Mouse (Mus musculus) hindbrain, embryonic 13.5 days (tissue): Measurements from ENCODE around the gene Tsga10ip. TPM values are rescaled to one million over a fixed set of nuclear protein-coding genes. Genes with fewer than 3 reads are reported as not detected.

Experiments used
- ATAC-seq: fragments of 200-750 bp; cut with Nextera tagmentation; 2 replicates; pipeline ENCODE4 v1.8.0; 2017; ENCODE audit warnings: moderate TSS enrichment; ENCODE audit not compliant: low FRiP score
- H3K27ac ChIP-seq: fragments of 300-500 bp; sonication (generic); 2 replicates; pipeline ENCODE4 v1.5.1; 2015; ENCODE audit warnings: inconsistent platforms, mild to moderate bottlenecking, moderate library complexity
- H3K27me3 ChIP-seq: fragments of 300-500 bp; sonication (generic); 2 replicates; pipeline ENCODE4 v1.6.1; 2015; ENCODE audit warnings: mild to moderate bottlenecking, inconsistent platforms
- H3K36me3 ChIP-seq: fragments of 300-500 bp; sonication (generic); 2 replicates; pipeline ENCODE4 v1.6.1; 2015; ENCODE audit warnings: mild to moderate bottlenecking, inconsistent platforms
- H3K4me1 ChIP-seq: fragments of 300-500 bp; sonication (generic); replicated peaks from 2 replicates; pipeline ENCODE4 v1.6.1; 2015; ENCODE audit warnings: inconsistent platforms
- H3K4me2 ChIP-seq: fragments of 300-500 bp; sonication (generic); 2 replicates; pipeline ENCODE4 v1.6.1; 2015; ENCODE audit warnings: inconsistent platforms, mild to moderate bottlenecking, moderate library complexity
- H3K4me3 ChIP-seq: fragments of 300-500 bp; sonication (generic); 2 replicates; pipeline ENCODE4 v1.5.1; 2015; ENCODE audit warnings: mild to moderate bottlenecking, inconsistent platforms
- H3K9ac ChIP-seq: fragments of 300-500 bp; sonication (generic); 2 replicates; pipeline ENCODE4 v1.6.1; 2015; ENCODE audit warnings: mild to moderate bottlenecking, inconsistent platforms
- H3K9me3 ChIP-seq: fragments of 300-500 bp; sonication (generic); 2 replicates; pipeline ENCODE4 v1.6.1; 2016; ENCODE audit warnings: inconsistent platforms
- WGBS: fragments of 180-500 bp; shearing (Covaris S2); methylation state at CpG from one replicate; pipeline ENCODE4 v1.1.7; 2015; 5-methylcytosine and 5-hydroxymethylcytosine counted together
- polyA plus RNA-seq: library from polyadenylated mRNA; unstranded; fragments of >200 nt; fragmentation: Nextera tagmentation; extraction: Ambion mirVana; gene quantifications from 2 replicates; pipeline ENCODE4 v1.2.1, GENCODE M21; 2015

Tsga10ip gene
- polyA plus RNA-seq, 1 experiment from 2014 or later = 0.18 TPM

GRCm38 (mm10) chr19:5348526-5349501 lies 53.5 kb downstream of the Tsga10ip start:
- ATAC-seq = 0 out of 2 replicates have a peak, but pooled peaks have one; percentile 59
- WGBS = 7% methylated on average over 34 of the region's 34 CpGs
- Histone ChIP-seq H3K4me2 (peak overlapping the region; percentile 73), H3K36me3 (no peaks in the 10 kb centered on the region), H3K27me3 (peaks cover 6% of the 10 kb centered on the region; the same call in 1 of the 2 replicates), H3K27ac (no peak overlapping the region), H3K9ac (peak overlapping the region; percentile 79), H3K4me1 (peaks cover 6% of the 10 kb centered on the region), H3K4me3 (peak overlapping the region; percentile 42), H3K9me3 (no peaks in the 10 kb centered on the region)

DNA sequence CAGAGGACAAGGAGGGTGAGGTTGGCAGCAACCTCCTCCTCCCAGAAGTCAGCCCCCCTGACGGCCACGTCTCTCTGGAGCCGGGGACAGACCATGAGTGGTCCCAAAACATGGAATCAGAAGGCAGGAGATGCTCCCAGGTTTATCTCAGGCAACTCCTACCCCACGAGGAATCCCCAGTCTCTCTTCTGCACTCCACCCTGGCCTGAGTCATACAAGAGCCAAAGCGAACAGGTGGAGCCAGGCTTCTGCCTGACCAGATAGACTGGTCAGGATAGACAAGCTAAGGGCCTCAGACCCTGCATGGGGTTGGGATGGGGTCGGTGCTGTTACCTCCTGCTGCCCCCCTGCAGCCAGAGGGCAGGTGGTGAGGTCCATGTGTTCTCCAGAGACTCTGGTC lies 54.3 kb downstream of the Tsga10ip start:
- Histone ChIP-seq H3K27me3 (peaks cover 6% of the 10 kb centered on the region; the same call in 1 of the 2 replicates), H3K9ac (peak overlapping the region; percentile 5; the same call in 1 of the 2 replicates), H3K9me3 (no peaks in the 10 kb centered on the region), H3K36me3 (no peaks in the 10 kb centered on the region), H3K4me2 (no peak overlapping the region), H3K27ac (no peak overlapping the region), H3K4me3 (no peak overlapping the region), H3K4me1 (peaks cover 6% of the 10 kb centered on the region)
- 79% methylated on average over 6 of the region's 6 CpGs for WGBS
- no peak for ATAC-seq

DNA sequence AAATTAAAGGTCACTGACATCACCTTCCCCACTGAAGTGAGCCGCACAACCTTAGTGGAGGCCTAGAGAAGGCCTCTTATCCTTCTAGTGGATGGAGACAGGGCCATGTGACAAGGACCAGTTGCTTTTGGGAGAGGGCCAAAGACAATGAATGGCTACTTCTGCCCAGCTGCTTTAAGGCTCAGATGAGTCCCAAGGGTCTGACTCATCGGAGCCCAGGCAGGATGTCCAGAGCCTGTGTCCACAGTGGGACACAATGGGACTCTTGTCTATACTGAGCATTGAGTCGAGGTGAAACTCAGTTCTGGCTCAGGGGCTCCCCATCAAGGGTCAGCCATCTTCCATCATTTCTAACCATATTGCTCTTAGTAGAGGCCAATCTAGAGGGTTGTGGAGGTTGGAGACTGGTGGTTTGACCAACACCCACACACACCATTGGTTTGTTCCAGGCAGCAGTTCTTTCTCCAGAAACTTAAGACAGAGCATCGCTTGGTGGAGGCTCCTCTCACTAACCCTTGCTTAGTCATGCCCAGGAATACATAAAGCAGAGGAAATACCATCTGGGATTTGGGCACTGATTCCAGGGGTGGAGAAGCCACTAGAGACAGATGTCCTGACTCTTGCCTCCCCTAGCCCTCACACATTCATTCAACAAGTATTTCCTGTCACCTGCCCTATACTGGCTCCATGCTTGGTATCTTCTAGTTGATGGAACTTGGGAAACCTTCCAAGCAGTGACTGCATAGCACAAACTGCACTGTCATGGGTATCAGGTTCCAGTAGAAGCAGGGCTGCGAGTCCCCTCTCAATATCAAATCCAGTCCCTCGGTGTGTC lies 56.8 kb downstream of the Tsga10ip start:
- Histone ChIP-seq H3K4me3 (no peak overlapping the region), H3K4me2 (no peak overlapping the region), H3K4me1 (peaks cover 6% of the 10 kb centered on the region), H3K9ac (no peak overlapping the region), H3K27ac (no peak overlapping the region), H3K9me3 (no peaks in the 10 kb centered on the region), H3K27me3 (peaks cover 9% of the 10 kb centered on the region; the same call in 1 of the 2 replicates), H3K36me3 (no peaks in the 10 kb centered on the region)
- 80% methylated on average over 6 of the region's 6 CpGs for WGBS
- ATAC-seq = no peak

DNA sequence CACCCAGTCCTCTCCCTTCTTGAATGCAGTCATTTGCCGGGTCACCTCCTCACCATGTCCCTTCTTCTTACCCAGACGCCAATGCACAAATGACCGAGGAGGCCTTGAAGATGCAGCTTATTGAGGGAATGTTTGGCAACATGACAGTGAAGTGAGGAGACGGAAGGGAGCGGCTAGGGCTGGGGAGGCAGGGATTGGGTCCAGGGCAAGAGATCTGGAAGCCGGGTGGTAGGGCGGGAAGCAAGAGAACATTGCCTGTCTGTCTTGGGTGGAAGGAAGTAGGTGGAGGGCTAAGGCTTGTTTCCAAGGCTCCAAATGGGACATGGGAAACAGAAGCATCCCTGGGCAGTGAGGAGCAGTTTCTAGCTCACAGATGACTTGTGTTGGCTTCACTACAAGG lies 61.0 kb downstream of the Tsga10ip start:
- H3K27me3 ChIP-seq = 0 out of 2 replicates have a peak, but pooled peaks cover 3% of the 10 kb centered on the region
- ATAC-seq = no peak
- no peak overlapping the region for H3K27ac ChIP-seq
- H3K36me3 ChIP-seq = no peaks in the 10 kb centered on the region
- no peaks in the 10 kb centered on the region for H3K9me3 ChIP-seq
- no peaks in the 10 kb centered on the region for H3K4me1 ChIP-seq
- H3K4me3 ChIP-seq = no peak overlapping the region
- no peak overlapping the region for H3K4me2 ChIP-seq
- WGBS = 94% methylated on average over 7 of the region's 7 CpGs
- no peak overlapping the region for H3K9ac ChIP-seq

Other genes with a start within 250 kb of the Tsga10ip start
- 33.9 TPM in 2 replicates for gene Pacs1, start 129.4 kb downstream of the Tsga10ip start, polyA plus RNA-seq
- gene Sf3b2, start 107.1 kb downstream of the Tsga10ip start, polyA plus RNA-seq = 373 and 377 TPM in 2 replicates
- 34.1 and 36.0 TPM in 2 replicates for gene Gal3st3, start 104.2 kb downstream of the Tsga10ip start, polyA plus RNA-seq
- gene Catsper1, start 66.8 kb downstream of the Tsga10ip start, polyA plus RNA-seq = not detected in 2 replicates
- gene Cst6, start 53.0 kb downstream of the Tsga10ip start, polyA plus RNA-seq = 5.4 and 6.3 TPM in 2 replicates
- gene Eif1ad, start 35.8 kb downstream of the Tsga10ip start, polyA plus RNA-seq = 53.3 and 56.4 TPM in 2 replicates
- gene Banf1, start 35.4 kb downstream of the Tsga10ip start, polyA plus RNA-seq = 330 and 334 TPM in 2 replicates
- gene Sart1, start 13.8 kb downstream of the Tsga10ip start, polyA plus RNA-seq = 72.1 and 73.0 TPM in 2 replicates
- gene Drap1, start 22.5 kb upstream of the Tsga10ip start, polyA plus RNA-seq = 322 and 323 TPM in 2 replicates
- gene AI837181, start 22.6 kb upstream of the Tsga10ip start, polyA plus RNA-seq = 68.5 and 69.7 TPM in 2 replicates
- gene Fosl1, start 45.0 kb upstream of the Tsga10ip start, polyA plus RNA-seq = 0.48 TPM in 1 of 2 replicates, not detected in the other
- 9.6 and 10.2 TPM in 2 replicates for gene Ccdc85b, start 55.4 kb upstream of the Tsga10ip start, polyA plus RNA-seq
- 169 and 179 TPM in 2 replicates for gene Fibp, start 58.1 kb upstream of the Tsga10ip start, polyA plus RNA-seq
- gene Ctsw, start 66.0 kb upstream of the Tsga10ip start, polyA plus RNA-seq = 5.0 and 5.8 TPM in 2 replicates
- gene Efemp2, start 71.4 kb upstream of the Tsga10ip start, polyA plus RNA-seq = 45.6 and 48.7 TPM in 2 replicates
- gene Mus81, start 85.9 kb upstream of the Tsga10ip start, polyA plus RNA-seq = 42.6 and 49.7 TPM in 2 replicates
- gene Cfl1, start 87.9 kb upstream of the Tsga10ip start, polyA plus RNA-seq = 3,676 and 3,692 TPM in 2 replicates
- gene 1700020D05Rik, start 101.3 kb upstream of the Tsga10ip start, polyA plus RNA-seq = 0.58 TPM in 1 of 2 replicates, not detected in the other
- 80.3 and 81.1 TPM in 2 replicates for gene Snx32, start 108.0 kb upstream of the Tsga10ip start, polyA plus RNA-seq
- 0.21 TPM in 1 of 2 replicates, not detected in the other for gene Ovol1, start 158.1 kb upstream of the Tsga10ip start, polyA plus RNA-seq
- 2.2 and 2.9 TPM in 2 replicates for gene Ap5b1, start 165.5 kb upstream of the Tsga10ip start, polyA plus RNA-seq
- 71.2 and 80.6 TPM in 2 replicates for gene Rnaseh2c, start 199.3 kb upstream of the Tsga10ip start, polyA plus RNA-seq
- gene Kat5, start 207.7 kb upstream of the Tsga10ip start, polyA plus RNA-seq = 77.2 and 79.7 TPM in 2 replicates
- 30.1 and 35.2 TPM in 2 replicates for gene Rela, start 235.0 kb upstream of the Tsga10ip start, polyA plus RNA-seq